Comparison of ENCODE assay signal across 8 mouse cellular contexts in genomic region chrX:152769600-152770157, GRCm38 (mm10). TPM values are rescaled to one million over a fixed set of nuclear protein-coding genes. Genes with fewer than 3 reads are reported as not detected.
DNase-seq lines count a peak whose midpoint lies in the region; ATAC-seq and TF ChIP-seq lines count a peak whose summit lies in the region.

No protein-coding gene starts in this region.

- peak; percentile 47 for ATAC-seq in frontal cortex, adult (ENCODE audit: low TSS enrichment)
- ATAC-seq in hindbrain, embryonic 11.5 days (ENCODE audit: low FRiP score): peak; percentile 96
- ATAC-seq in limb, embryonic 11.5 days (ENCODE audit: insufficient number of reproducible peaks, low FRiP score, low TSS enrichment, low read depth): peak; percentile 94
- peak; percentile 94 for ATAC-seq in midbrain, embryonic 12.5 days (ENCODE audit: low FRiP score, low read depth)
- ATAC-seq in megakaryocyte-erythroid progenitor cell, adult 5-6 weeks (replicated peaks; ENCODE audit: low FRiP score, low TSS enrichment, poor library complexity, severe bottlenecking): no peak

- peaks cover 20% of the 10 kb centered on the region for H3K27me3 ChIP-seq in hindbrain, embryonic 11.5 days (ENCODE audit: control insufficient read depth, insufficient read depth, low read length)
- peaks cover 18% of the 10 kb centered on the region for H3K27me3 ChIP-seq in limb, embryonic 11.5 days (ENCODE audit: control insufficient read depth, insufficient read depth, low read length)
- peaks cover 42% of the 10 kb centered on the region for H3K27me3 ChIP-seq in midbrain, embryonic 12.5 days
- H3K27me3 ChIP-seq in testis, adult 2 months (ENCODE audit: control insufficient read depth, insufficient read depth, low read length): no peaks in the 10 kb centered on the region

- TF ChIP-seq POLR2A in testis, adult 2 months (IDR thresholded peaks at IDR 0.05; ENCODE audit: control insufficient read depth, low read depth, low read length): no peak

- H3K27ac ChIP-seq in hindbrain, embryonic 11.5 days (ENCODE audit: low read depth, low read length): no peak overlapping the region
- no peak overlapping the region for H3K27ac ChIP-seq in limb, embryonic 11.5 days (replicated peaks; ENCODE audit: low read depth, low read length)
- no peak overlapping the region for H3K27ac ChIP-seq in midbrain, embryonic 12.5 days (replicated peaks)
- H3K27ac ChIP-seq in testis, adult 2 months (ENCODE audit: control insufficient read depth, insufficient read depth, low read depth, low read length): peak overlapping the region; percentile 7; the same call in 1 of the 2 replicates

- peak overlapping the region; percentile 76 for H3K4me2 ChIP-seq in hindbrain, embryonic 11.5 days (replicated peaks; ENCODE audit: low read depth, low read length)
- H3K4me2 ChIP-seq in limb, embryonic 11.5 days (ENCODE audit: low read depth, severe bottlenecking): peak overlapping the region; percentile 47
- peak overlapping the region; percentile 62 for H3K4me2 ChIP-seq in midbrain, embryonic 12.5 days (replicated peaks)

- DNase-seq in R1 (ENCODE audit: low read depth, low spot score): peak; percentile 85
- peak; percentile 78 to 81 for DNase-seq in adrenal gland, postnatal 36 days
- peak; percentile 75 for DNase-seq in hindbrain, embryonic 11.5 days (ENCODE audit: low spot score)
- DNase-seq in limb, embryonic 11.5 days (ENCODE audit: low spot score): peak; percentile 82

- peak overlapping the region; percentile 51 for H3K4me3 ChIP-seq in hindbrain, embryonic 11.5 days (ENCODE audit: low read depth, low read length)
- H3K4me3 ChIP-seq in limb, embryonic 11.5 days (ENCODE audit: low read depth, low read length): peak overlapping the region; percentile 49
- H3K4me3 ChIP-seq in midbrain, embryonic 12.5 days: peak overlapping the region; percentile 59
- H3K4me3 ChIP-seq in testis, adult 2 months (ENCODE audit: control insufficient read depth, low read depth, low read length): peak overlapping the region; percentile 85

- H3K9ac ChIP-seq in hindbrain, embryonic 11.5 days (ENCODE audit: low read depth, low read length): peak overlapping the region; percentile 62
- H3K9ac ChIP-seq in limb, embryonic 11.5 days (ENCODE audit: low read length): peak overlapping the region; percentile 59
- H3K9ac ChIP-seq in midbrain, embryonic 12.5 days (replicated peaks): peak overlapping the region; percentile 54

- no peaks in the 10 kb centered on the region for H3K9me3 ChIP-seq in hindbrain, embryonic 11.5 days (ENCODE audit: control insufficient read depth, low read length)
- no peaks in the 10 kb centered on the region for H3K9me3 ChIP-seq in limb, embryonic 11.5 days (ENCODE audit: control insufficient read depth, low read length)
- no peaks in the 10 kb centered on the region for H3K9me3 ChIP-seq in midbrain, embryonic 12.5 days

- no peaks in the 10 kb centered on the region for H3K36me3 ChIP-seq in hindbrain, embryonic 11.5 days (ENCODE audit: control insufficient read depth, insufficient read depth, low read length)
- H3K36me3 ChIP-seq in limb, embryonic 11.5 days (ENCODE audit: control insufficient read depth, insufficient read depth, low read length): no peaks in the 10 kb centered on the region
- H3K36me3 ChIP-seq in midbrain, embryonic 12.5 days: no peaks in the 10 kb centered on the region
- no peaks in the 10 kb centered on the region for H3K36me3 ChIP-seq in testis, adult 2 months (ENCODE audit: control insufficient read depth, insufficient read depth, low read length)

- TF ChIP-seq CTCF in testis, adult 2 months (IDR thresholded peaks at IDR 0.05; ENCODE audit: control insufficient read depth, insufficient read depth, insufficient replicate concordance, low read depth, low read length): no peak

- WGBS in hindbrain, embryonic 11.5 days: 6% methylated on average over 29 of the region's 48 CpGs
- 13% methylated on average over 30 of the region's 48 CpGs for WGBS in limb, embryonic 11.5 days
- WGBS in midbrain, embryonic 12.5 days: 14% methylated on average over 38 of the region's 48 CpGs

- no peaks in the 10 kb centered on the region for H3K4me1 ChIP-seq in hindbrain, embryonic 11.5 days (replicated peaks; ENCODE audit: control insufficient read depth, insufficient read depth, low read length)
- H3K4me1 ChIP-seq in limb, embryonic 11.5 days (ENCODE audit: control insufficient read depth, insufficient read depth, low read length): no peaks in the 10 kb centered on the region
- H3K4me1 ChIP-seq in midbrain, embryonic 12.5 days: no peaks in the 10 kb centered on the region
- no peaks in the 10 kb centered on the region for H3K4me1 ChIP-seq in testis, adult 2 months (ENCODE audit: control insufficient read depth, insufficient read depth, low read length)

RNA-seq across cellular contexts. Expression of gene Shroom2, which starts 0.4 kb away (rescaled TPM):
- 10 to 100 TPM in 1 of 2 experiments, 1 to 10 TPM in 1; 5.7 to 10.2 TPM for total RNA-seq in adrenal gland, postnatal 36 days (2021)
- polyA plus RNA-seq in hindbrain, embryonic 11.5 days (2014; fragmentation: Nextera tagmentation; extraction: Ambion mirVana): 14.3 and 14.4 TPM in 2 replicates
- polyA plus RNA-seq in limb, embryonic 11.5 days (2014; fragmentation: Nextera tagmentation; extraction: Ambion mirVana): 6.6 and 8.4 TPM in 2 replicates
- 13.1 and 14.6 TPM in 2 replicates for polyA plus RNA-seq in midbrain, embryonic 12.5 days (2016; fragmentation: Nextera tagmentation; extraction: Ambion mirVana)
- 0.87 and 0.90 TPM in 2 replicates for polyA plus RNA-seq in testis, adult 2 months (2012; rRNA removed)
- not detected in 2 replicates for total RNA-seq in megakaryocyte-erythroid progenitor cell, adult 5-6 weeks (2014; fragmentation: Nextera tagmentation)
- not detected in 2 replicates for total RNA-seq in megakaryocyte-erythroid progenitor cell, adult 5-6 weeks (2017)

RNA-seq across cellular contexts. Expression of gene Gpr143, which starts 12.0 kb away (rescaled TPM):
- total RNA-seq in adrenal gland, postnatal 36 days (2021): not detected
- 0.14 and 0.15 TPM in 2 replicates for polyA plus RNA-seq in hindbrain, embryonic 11.5 days (2014; fragmentation: Nextera tagmentation; extraction: Ambion mirVana)
- 0.27 TPM in 1 of 2 replicates, not detected in the other for polyA plus RNA-seq in limb, embryonic 11.5 days (2014; fragmentation: Nextera tagmentation; extraction: Ambion mirVana)
- polyA plus RNA-seq in midbrain, embryonic 12.5 days (2016; fragmentation: Nextera tagmentation; extraction: Ambion mirVana): 0.22 and 0.24 TPM in 2 replicates
- polyA plus RNA-seq in testis, adult 2 months (2012; rRNA removed): not detected in 2 replicates
- total RNA-seq in megakaryocyte-erythroid progenitor cell, adult 5-6 weeks (2014; fragmentation: Nextera tagmentation): not detected in 2 replicates
- not detected in 2 replicates for total RNA-seq in megakaryocyte-erythroid progenitor cell, adult 5-6 weeks (2017)
